Mouse (Mus musculus): ENCODE results near the gene Usp32. TPM values are rescaled to one million over a fixed set of nuclear protein-coding genes. Genes with fewer than 3 reads are reported as not detected.

The Usp32 gene
- polyA plus RNA-seq, 1 experiment from 2014 or later: 4.1 TPM

DNA sequence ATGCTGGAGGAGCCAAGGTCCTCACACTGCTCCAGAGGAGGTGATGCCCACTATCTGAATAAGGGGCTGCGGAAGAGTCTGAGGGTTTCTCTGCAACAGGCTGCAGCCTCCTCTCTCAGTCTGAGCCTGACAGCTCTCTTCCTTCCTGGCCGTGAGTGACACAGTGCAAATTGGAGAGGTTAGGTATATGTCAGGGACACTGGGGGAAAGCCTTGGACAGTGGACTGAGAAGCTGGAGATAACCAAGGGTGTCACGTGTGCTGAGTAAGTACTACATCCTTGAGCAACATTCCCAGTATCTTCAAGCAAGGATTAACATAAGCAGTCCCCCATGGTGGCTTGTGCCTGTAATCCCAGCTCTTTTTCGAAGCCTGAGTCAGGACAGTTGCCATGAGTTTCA is 38.5 kb upstream of the Usp32 start:
- Histone ChIP-seq H3K27ac (no peak overlapping the region), H3K27me3 (ENCODE audit: insufficient read depth, low read length) (no peaks in the 10 kb centered on the region), H3K4me3 (replicated peaks; ENCODE audit: low read depth, low read length) (no peak overlapping the region), H3K9ac (ENCODE audit: low read depth, low read length) (no peak overlapping the region), H3K4me2 (ENCODE audit: low read length) (no peak overlapping the region), H3K36me3 (ENCODE audit: insufficient read depth, low read length) (no peaks in the 10 kb centered on the region), H3K4me1 (replicated peaks; ENCODE audit: insufficient read depth, low read length) (no peaks in the 10 kb centered on the region), H3K9me3 (replicated peaks; ENCODE audit: low read length) (no peaks in the 10 kb centered on the region)
- 70% methylated on average over 4 of the region's 4 CpGs for WGBS
- ATAC-seq (replicated peaks; ENCODE audit: low FRiP score, low read depth) (no peak), DNase-seq (ENCODE audit: low spot score) (no peak)
- TF ChIP-seq CTCF (IDR thresholded peaks at IDR 0.05; ENCODE audit: low read depth): no peak

GRCm38 (mm10) chr11:85177761-85178160 is 37.8 kb upstream of the Usp32 start:
- Histone ChIP-seq H3K4me1 (replicated peaks; ENCODE audit: insufficient read depth, low read length) (no peaks in the 10 kb centered on the region), H3K27me3 (ENCODE audit: insufficient read depth, low read length) (no peaks in the 10 kb centered on the region), H3K4me2 (ENCODE audit: low read length) (no peak overlapping the region), H3K9ac (ENCODE audit: low read depth, low read length) (no peak overlapping the region), H3K36me3 (ENCODE audit: insufficient read depth, low read length) (no peaks in the 10 kb centered on the region), H3K4me3 (replicated peaks; ENCODE audit: low read depth, low read length) (no peak overlapping the region), H3K9me3 (replicated peaks; ENCODE audit: low read length) (no peaks in the 10 kb centered on the region), H3K27ac (no peak overlapping the region)
- no peak for DNase-seq (ENCODE audit: low spot score)
- ATAC-seq (replicated peaks; ENCODE audit: low FRiP score, low read depth): no peak
- WGBS: 70% methylated on average over 6 of the region's 6 CpGs
- TF ChIP-seq CTCF (IDR thresholded peaks at IDR 0.05; ENCODE audit: low read depth): no peak

GRCm38 (mm10) chr11:85175941-85176340 is 36.0 kb upstream of the Usp32 start:
- no peaks in the 10 kb centered on the region for H3K27me3 ChIP-seq (ENCODE audit: insufficient read depth, low read length)
- 86% methylated on average over 3 of the region's 3 CpGs for whole genome bisulfite sequencing
- H3K4me3 ChIP-seq (replicated peaks; ENCODE audit: low read depth, low read length): no peak overlapping the region
- H3K27ac ChIP-seq: no peak overlapping the region
- H3K36me3 ChIP-seq (ENCODE audit: insufficient read depth, low read length): no peaks in the 10 kb centered on the region
- no peak overlapping the region for H3K9ac ChIP-seq (ENCODE audit: low read depth, low read length)
- DNase-seq (ENCODE audit: low spot score) (no peak), ATAC-seq (replicated peaks; ENCODE audit: low FRiP score, low read depth) (no peak)
- no peaks in the 10 kb centered on the region for H3K4me1 ChIP-seq (replicated peaks; ENCODE audit: insufficient read depth, low read length)
- H3K4me2 ChIP-seq (ENCODE audit: low read length): no peak overlapping the region
- no peak for TF ChIP-seq CTCF (IDR thresholded peaks at IDR 0.05; ENCODE audit: low read depth)
- H3K9me3 ChIP-seq (replicated peaks; ENCODE audit: low read length): no peaks in the 10 kb centered on the region

DNA sequence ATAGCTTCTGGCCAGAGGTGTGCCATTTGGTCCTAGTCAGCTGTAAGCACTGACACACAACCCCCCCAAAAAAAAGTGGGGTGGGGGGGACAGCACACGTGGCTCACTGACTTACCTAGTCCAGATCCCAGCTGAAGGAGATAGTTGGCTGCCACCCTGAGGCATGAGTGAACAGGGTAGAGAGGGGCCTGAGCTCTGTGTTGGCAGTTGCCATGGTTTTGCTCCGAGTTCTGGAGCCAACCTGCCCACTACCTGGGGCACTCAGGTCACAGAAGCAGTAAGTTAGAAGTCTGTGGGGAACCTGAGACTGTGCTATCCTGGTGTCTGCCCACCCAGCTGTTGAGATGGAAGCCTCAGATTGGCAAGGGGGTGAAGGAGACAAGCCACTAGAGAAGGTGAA is 30.9 kb upstream of the Usp32 start:
- H3K4me2 ChIP-seq (ENCODE audit: low read length): peak overlapping the region; percentile 59
- DNase-seq (ENCODE audit: low spot score) (no peak), ATAC-seq (replicated peaks; ENCODE audit: low FRiP score, low read depth) (no peak)
- no peak for TF ChIP-seq CTCF (IDR thresholded peaks at IDR 0.05; ENCODE audit: low read depth)
- H3K36me3 ChIP-seq (ENCODE audit: insufficient read depth, low read length): no peaks in the 10 kb centered on the region
- 23% methylated on average over 2 of the region's 2 CpGs for WGBS
- H3K27ac ChIP-seq: peak overlapping the region; percentile 50
- no peaks in the 10 kb centered on the region for H3K9me3 ChIP-seq (replicated peaks; ENCODE audit: low read length)
- H3K4me3 ChIP-seq (replicated peaks; ENCODE audit: low read depth, low read length): no peak overlapping the region
- H3K27me3 ChIP-seq (ENCODE audit: insufficient read depth, low read length): no peaks in the 10 kb centered on the region
- no peaks in the 10 kb centered on the region for H3K4me1 ChIP-seq (replicated peaks; ENCODE audit: insufficient read depth, low read length)
- 0 out of 2 replicates have a peak overlapping the region, but pooled peaks have one; percentile 35 for H3K9ac ChIP-seq (ENCODE audit: low read depth, low read length)

DNA sequence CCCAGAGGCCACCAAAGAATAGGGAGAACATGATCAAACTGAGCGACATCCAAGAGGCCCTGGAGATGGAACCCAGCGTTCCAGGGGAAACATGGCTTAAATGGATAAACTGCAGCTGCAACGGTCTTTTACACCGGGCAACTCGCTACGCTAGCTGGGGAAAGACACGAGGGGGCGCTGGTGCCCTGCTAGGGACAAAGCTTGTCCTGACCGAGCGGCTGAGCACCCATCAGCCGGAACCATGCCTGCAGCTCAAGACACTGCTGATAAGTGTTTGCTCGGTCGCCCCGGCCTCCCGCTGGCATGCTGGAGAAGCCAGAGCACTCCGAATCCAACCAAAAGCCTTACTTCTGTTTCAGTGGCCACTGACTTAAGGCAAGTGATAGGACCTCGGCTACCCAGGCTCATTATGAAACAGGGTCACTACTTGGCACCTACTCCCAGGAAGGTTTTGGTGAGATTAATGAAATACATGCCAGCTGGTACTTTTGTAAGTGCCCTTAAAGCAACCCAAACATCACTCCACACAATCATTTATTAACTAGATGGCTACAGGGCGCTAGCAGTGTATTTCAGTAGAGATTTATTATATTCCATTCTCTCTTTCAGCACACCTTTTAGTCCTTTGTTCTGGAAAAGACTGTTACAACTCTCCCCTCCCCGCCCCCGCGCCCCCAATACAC is 30.2 kb upstream of the Usp32 start, which contains the start of gene 1700125H20Rik:
TSS of gene 1700125H20Rik (plus strand) at position 347 of the 683 bp plus-strand sequence.
- Histone ChIP-seq H3K9ac (ENCODE audit: low read depth, low read length) (0 out of 2 replicates have a peak within 1 kb of the TSS, but pooled peaks have one; percentile 35), H3K27ac (peak within 1 kb of the TSS; percentile 50)
- WGBS: 11% methylated on average over 21 of the region's 21 CpGs

DNA sequence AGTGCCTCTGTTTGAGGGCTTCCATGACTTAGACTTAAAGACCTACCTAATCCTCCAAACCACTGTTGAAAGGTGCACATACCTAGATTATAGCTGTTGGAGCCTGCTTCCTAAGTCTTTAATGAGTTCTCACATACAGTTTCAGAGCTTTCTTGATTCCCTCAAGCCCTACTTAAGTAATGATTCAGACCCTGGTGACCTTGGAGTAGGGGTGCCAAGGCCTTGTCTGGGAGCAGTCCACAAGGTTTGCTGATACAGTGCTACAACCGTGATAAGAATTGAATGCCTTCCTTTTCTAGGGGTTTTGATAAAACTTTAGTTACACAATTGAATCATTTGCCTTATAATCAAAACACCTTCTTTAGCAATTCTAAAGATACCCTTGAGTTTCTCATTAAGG is 27.5 kb upstream of the Usp32 start:
- Histone ChIP-seq H3K9me3 (replicated peaks; ENCODE audit: low read length) (no peaks in the 10 kb centered on the region), H3K4me2 (ENCODE audit: low read length) (no peak overlapping the region), H3K27me3 (ENCODE audit: insufficient read depth, low read length) (no peaks in the 10 kb centered on the region), H3K27ac (no peak overlapping the region), H3K4me3 (replicated peaks; ENCODE audit: low read depth, low read length) (no peak overlapping the region), H3K36me3 (ENCODE audit: insufficient read depth, low read length) (no peaks in the 10 kb centered on the region), H3K4me1 (replicated peaks; ENCODE audit: insufficient read depth, low read length) (no peaks in the 10 kb centered on the region), H3K9ac (ENCODE audit: low read depth, low read length) (no peak overlapping the region)
- 84% methylated on average over 1 of the region's 1 CpGs for WGBS
- no peak for TF ChIP-seq CTCF (IDR thresholded peaks at IDR 0.05; ENCODE audit: low read depth)
- ATAC-seq (replicated peaks; ENCODE audit: low FRiP score, low read depth) (no peak), DNase-seq (ENCODE audit: low spot score) (no peak)

More for the DNA sequence above, 30.2 kb upstream of the Usp32 start, which contains the start of gene 1700125H20Rik:
- peak; percentile 93 for TF ChIP-seq CTCF (IDR thresholded peaks at IDR 0.05; ENCODE audit: low read depth)
- Histone ChIP-seq H3K4me3 (replicated peaks; ENCODE audit: low read depth, low read length) (peak within 1 kb of the TSS; percentile 22; the same call in 1 of the 2 replicates), H3K4me1 (replicated peaks; ENCODE audit: insufficient read depth, low read length) (no peaks in the 10 kb centered on the region), H3K4me2 (ENCODE audit: low read length) (peak within 1 kb of the TSS; percentile 59), H3K36me3 (ENCODE audit: insufficient read depth, low read length) (no peaks in the 10 kb centered on the region), H3K27me3 (ENCODE audit: insufficient read depth, low read length) (no peaks in the 10 kb centered on the region), H3K9me3 (replicated peaks; ENCODE audit: low read length) (no peaks in the 10 kb centered on the region)
- ATAC-seq (replicated peaks; ENCODE audit: low FRiP score, low read depth) (peak; percentile 83; the same call in 1 of the 2 replicates), DNase-seq (ENCODE audit: low spot score) (peak; percentile 95)

All from kidney, postnatal 0 days (tissue).